Mouse (Mus musculus) heart, embryonic 11.5 days (tissue): ENCODE measurements around the gene Gcnt1. TPM values are rescaled to one million over a fixed set of nuclear protein-coding genes. Genes with fewer than 3 reads are reported as not detected.
A peak's percentile ranks its signal among the peaks of the same experiment; 100 is the strongest.

Source experiments
- ATAC-seq: fragments of 200-750 bp; cut with Nextera tagmentation; replicated peaks from 2 replicates; pipeline ENCODE4 v1.8.0; 2017; ENCODE audit warnings: moderate library complexity; ENCODE audit not compliant: insufficient number of reproducible peaks, low FRiP score, low TSS enrichment
- H3K27ac ChIP-seq: fragments of 300-500 bp; sonication (generic); 2 replicates; pipeline ENCODE4 v1.5.1; 2014; ENCODE audit warnings: mild to moderate bottlenecking, low read depth, low read length
- H3K27me3 ChIP-seq: fragments of 300-500 bp; sonication (generic); 2 replicates; pipeline ENCODE4 v1.6.1; 2014; ENCODE audit warnings: mild to moderate bottlenecking, low read length, mixed read lengths; ENCODE audit not compliant: control insufficient read depth, insufficient read depth
- H3K36me3 ChIP-seq: fragments of 300-500 bp; sonication (generic); 2 replicates; pipeline ENCODE4 v1.6.1; 2014; ENCODE audit warnings: mild to moderate bottlenecking, low read length, moderate library complexity, mixed read lengths; ENCODE audit not compliant: control insufficient read depth, insufficient read depth
- H3K4me1 ChIP-seq: fragments of 300-500 bp; sonication (generic); 2 replicates; pipeline ENCODE4 v1.6.1; 2014; ENCODE audit warnings: low read length; ENCODE audit not compliant: control insufficient read depth, insufficient read depth
- H3K4me2 ChIP-seq: fragments of 300-500 bp; sonication (generic); 2 replicates; pipeline ENCODE4 v1.6.1; 2014; ENCODE audit warnings: mild to moderate bottlenecking, moderate library complexity
- H3K4me3 ChIP-seq: fragments of 300-500 bp; sonication (generic); 2 replicates; pipeline ENCODE4 v1.5.1; 2014; ENCODE audit warnings: low read depth, low read length
- H3K9ac ChIP-seq: fragments of 300-500 bp; sonication (generic); 2 replicates; pipeline ENCODE4 v1.6.1; 2014; ENCODE audit warnings: mild to moderate bottlenecking, low read depth, low read length, moderate library complexity
- H3K9me3 ChIP-seq: fragments of 300-500 bp; sonication (generic); replicated peaks from 2 replicates; pipeline ENCODE4 v1.6.1; 2016; ENCODE audit warnings: low read length; ENCODE audit not compliant: control insufficient read depth
- WGBS: fragments of 180-500 bp; shearing (Covaris S2); extraction: QIAGEN DNeasy Blood & Tissue Kit; methylation state at CpG from one replicate; pipeline ENCODE4 v1.1.7; 2014; ENCODE audit not compliant: insufficient replicate concordance; 5-methylcytosine and 5-hydroxymethylcytosine counted together
- polyA plus RNA-seq: library from polyadenylated mRNA; unstranded; fragments of >200 nt; fragmentation: Nextera tagmentation; extraction: Ambion mirVana; gene quantifications from 2 replicates; pipeline ENCODE4 v1.2.1, GENCODE M21; 2014

Gene Gcnt1
- polyA plus RNA-seq, 1 experiment from 2014 or later = 11.2 TPM

- Histone ChIP-seq H3K27ac (no peak overlapping the region), H3K9me3 (no peaks in the 10 kb centered on the region), H3K4me1 (peaks cover 12% of the 10 kb centered on the region), H3K27me3 (no peaks in the 10 kb centered on the region), H3K9ac (no peak overlapping the region), H3K4me3 (no peak overlapping the region), H3K36me3 (no peaks in the 10 kb centered on the region; the same call in 1 of the 2 replicates), H3K4me2 (no peak overlapping the region)
- ATAC-seq = no peak
- 92% methylated on average over 10 of the region's 10 CpGs for WGBS
Observed at GRCm38 (mm10) chr19:17328916-17329315, 43.7 kb downstream of the Gcnt1 start.

GRCm38 (mm10) chr19:17327881-17328404 is 44.7 kb downstream of the Gcnt1 start:
- no peak overlapping the region for H3K4me2 ChIP-seq
- H3K36me3 ChIP-seq = no peaks in the 10 kb centered on the region; the same call in 1 of the 2 replicates
- H3K4me3 ChIP-seq = no peak overlapping the region
- ATAC-seq = no peak
- WGBS = 71% methylated on average over 6 of the region's 6 CpGs
- H3K4me1 ChIP-seq = peaks cover 14% of the 10 kb centered on the region
- no peak overlapping the region for H3K27ac ChIP-seq
- no peaks in the 10 kb centered on the region for H3K27me3 ChIP-seq
- H3K9me3 ChIP-seq = no peaks in the 10 kb centered on the region
- H3K9ac ChIP-seq = no peak overlapping the region

- Histone ChIP-seq H3K9ac (no peak overlapping the region), H3K36me3 (no peaks in the 10 kb centered on the region)
- peak; percentile 52; the same call in 1 of the 2 replicates for ATAC-seq
Observed at GRCm38 (mm10) chr19:17323689-17324241, 48.9 kb downstream of the Gcnt1 start.

DNA sequence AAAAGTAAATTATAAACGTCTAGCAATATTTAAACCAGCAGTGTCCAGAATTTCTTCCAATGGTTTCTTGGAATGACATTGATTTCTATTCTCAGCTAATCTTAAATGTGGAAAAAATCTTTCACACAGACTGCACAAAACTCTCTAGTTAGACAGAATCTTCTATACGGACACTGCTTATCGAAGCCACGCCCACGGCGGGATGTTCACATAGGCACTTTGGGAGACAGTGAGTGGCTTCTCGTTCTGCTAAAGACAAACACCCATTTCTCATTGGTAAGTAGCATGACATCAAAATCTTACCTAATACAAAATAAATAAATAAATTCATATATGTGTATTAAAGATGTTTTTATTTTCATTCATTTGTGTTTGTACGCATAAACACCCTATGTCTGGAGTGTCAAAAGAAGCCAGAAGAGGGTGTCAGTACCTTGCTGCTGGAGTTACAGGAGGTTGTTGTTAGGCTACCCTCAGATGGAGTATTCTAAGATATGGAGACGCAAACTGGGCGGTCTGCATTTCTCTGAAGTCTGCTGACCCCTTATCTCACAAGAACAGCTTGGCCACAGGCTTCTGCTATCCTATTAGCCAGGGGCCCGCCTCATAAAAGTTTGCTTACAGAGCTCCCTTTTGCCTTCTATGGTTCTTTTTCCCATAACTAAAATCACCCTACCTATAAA is 49.5 kb downstream of the Gcnt1 start:
- Histone ChIP-seq H3K9ac (no peak overlapping the region), H3K36me3 (no peaks in the 10 kb centered on the region), H3K9me3 (no peaks in the 10 kb centered on the region), H3K4me3 (no peak overlapping the region), H3K4me1 (peaks cover 8% of the 10 kb centered on the region), H3K27ac (peak overlapping the region; percentile 81), H3K4me2 (peak overlapping the region; percentile 24; the same call in 1 of the 2 replicates), H3K27me3 (no peaks in the 10 kb centered on the region)
- 53% methylated on average over 11 of the region's 11 CpGs for WGBS
- ATAC-seq = peak; percentile 93

More at GRCm38 (mm10) chr19:17323689-17324241, 48.9 kb downstream of the Gcnt1 start:
- Histone ChIP-seq H3K27me3 (no peaks in the 10 kb centered on the region), H3K4me3 (no peak overlapping the region), H3K4me2 (peak overlapping the region; percentile 24; the same call in 1 of the 2 replicates), H3K4me1 (peaks cover 8% of the 10 kb centered on the region), H3K9me3 (no peaks in the 10 kb centered on the region), H3K27ac (peak overlapping the region; percentile 81)
- WGBS = 52% methylated on average over 5 of the region's 5 CpGs

DNA sequence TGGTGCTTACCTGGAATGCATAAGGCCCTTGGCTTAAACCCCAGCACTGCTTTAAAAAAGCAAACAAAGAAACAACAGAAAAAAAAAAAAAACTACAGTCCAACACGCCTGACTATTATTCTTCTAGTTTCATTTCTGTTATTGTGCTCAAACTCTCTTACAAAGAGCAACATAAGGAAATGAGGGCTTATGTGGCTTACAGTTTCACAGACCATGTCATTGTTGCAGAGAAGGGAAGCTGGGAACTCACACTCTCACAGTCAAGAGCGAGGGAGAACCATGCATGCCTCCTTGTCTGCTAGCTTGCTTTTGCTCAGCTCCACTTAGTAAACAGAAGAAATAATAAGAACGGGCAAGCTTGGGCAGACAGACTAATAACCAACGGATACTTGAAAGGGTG is 52.9 kb downstream of the Gcnt1 start:
- peaks cover 8% of the 10 kb centered on the region for H3K4me1 ChIP-seq
- H3K36me3 ChIP-seq = no peaks in the 10 kb centered on the region
- no peak overlapping the region for H3K4me3 ChIP-seq
- no peaks in the 10 kb centered on the region for H3K9me3 ChIP-seq
- no peak overlapping the region for H3K9ac ChIP-seq
- ATAC-seq = no peak
- 82% methylated on average over 4 of the region's 4 CpGs for WGBS
- no peak overlapping the region for H3K4me2 ChIP-seq
- no peak overlapping the region for H3K27ac ChIP-seq
- no peaks in the 10 kb centered on the region for H3K27me3 ChIP-seq

DNA sequence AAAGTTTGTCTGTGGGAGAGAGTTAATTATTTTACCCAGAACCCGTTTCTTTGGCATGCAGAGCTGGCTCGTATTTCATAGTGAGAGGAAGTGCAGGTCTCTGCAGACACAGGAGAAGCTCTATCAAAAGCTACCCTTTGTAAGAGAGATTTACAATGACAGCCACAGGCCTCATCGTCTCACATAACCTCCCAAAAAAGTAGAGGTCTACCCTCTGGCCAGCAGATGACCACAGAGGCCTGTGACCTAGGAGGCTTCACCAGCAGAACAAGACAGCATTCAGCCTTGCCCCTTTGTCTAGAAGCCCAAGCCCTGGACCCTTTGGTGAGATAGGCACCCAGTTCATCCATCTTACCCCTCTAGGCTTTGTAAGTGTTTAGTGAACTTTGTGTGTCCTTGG is 53.9 kb downstream of the Gcnt1 start:
- WGBS = 46% methylated on average over 3 of the region's 3 CpGs
- no peak for ATAC-seq
- H3K27me3 ChIP-seq = no peaks in the 10 kb centered on the region

GRCm38 (mm10) chr19:17316311-17317003 is 56.2 kb downstream of the Gcnt1 start:
- H3K36me3 ChIP-seq = no peaks in the 10 kb centered on the region
- no peaks in the 10 kb centered on the region for H3K4me1 ChIP-seq
- no peaks in the 10 kb centered on the region for H3K9me3 ChIP-seq
- H3K27ac ChIP-seq = no peak overlapping the region
- H3K9ac ChIP-seq = no peak overlapping the region
- no peaks in the 10 kb centered on the region for H3K27me3 ChIP-seq
- no peak overlapping the region for H3K4me3 ChIP-seq
- no peak for ATAC-seq
- no peak overlapping the region for H3K4me2 ChIP-seq
- 83% methylated on average over 2 of the region's 2 CpGs for WGBS

More for the DNA sequence above, 53.9 kb downstream of the Gcnt1 start:
- H3K9me3 ChIP-seq = no peaks in the 10 kb centered on the region
- peaks cover 6% of the 10 kb centered on the region for H3K4me1 ChIP-seq
- H3K9ac ChIP-seq = no peak overlapping the region
- H3K4me2 ChIP-seq = no peak overlapping the region
- no peak overlapping the region for H3K27ac ChIP-seq
- H3K4me3 ChIP-seq = no peak overlapping the region
- no peaks in the 10 kb centered on the region for H3K36me3 ChIP-seq

GRCm38 (mm10) chr19:17314451-17314850 is 58.2 kb downstream of the Gcnt1 start:
- Histone ChIP-seq H3K9me3 (no peaks in the 10 kb centered on the region), H3K27ac (no peak overlapping the region), H3K4me3 (no peak overlapping the region), H3K36me3 (no peaks in the 10 kb centered on the region), H3K4me1 (no peaks in the 10 kb centered on the region), H3K27me3 (no peaks in the 10 kb centered on the region), H3K9ac (no peak overlapping the region), H3K4me2 (no peak overlapping the region)
- no peak for ATAC-seq
- WGBS = 73% methylated on average over 2 of the region's 2 CpGs
